Mouse (Mus musculus) gastrocnemius, postnatal 36 days (tissue): ENCODE measurements at regions not wholly inside any gene's neighbourhood (a gene's known extent, or its start where the extent isn't known, plus 50 kb on each side); places are given as distances from the start of the nearest gene placed in this dataset.
A peak's percentile ranks its signal among the peaks of the same experiment; 100 is the strongest.

Experiments used
- DNase-seq, 2 experiments: peaks; one replicate each; pipeline ENCODE4 v3.0.0; 2022
- intact Hi-C: fragments of 180-260 bp; cut with DNase I; formaldehyde crosslinking; loops from one replicate; pipeline ENCODE4 v1.15.1; 2025

DNA sequence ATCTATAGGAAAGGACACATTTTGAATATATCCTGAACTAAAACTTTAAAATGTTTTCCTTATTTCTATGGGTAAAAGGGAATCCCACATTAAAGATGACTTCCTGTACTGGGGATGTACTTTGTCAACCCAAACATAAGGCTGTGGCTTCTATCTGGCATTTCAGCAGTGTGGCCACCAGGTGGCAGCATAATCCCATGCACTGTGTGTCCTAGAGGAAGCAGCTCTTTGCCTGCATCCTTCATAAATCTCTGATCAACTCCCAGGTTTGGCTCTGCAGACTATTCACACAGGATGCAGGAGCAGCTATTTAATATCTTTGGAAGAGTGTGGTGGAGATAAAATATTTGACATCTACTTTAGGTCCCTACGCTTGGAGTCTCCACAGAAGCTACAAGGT, 59.1 kb downstream of the Bmp15 start:
- peak; percentile 20 to 25 for DNase-seq
- intact Hi-C loops = loop anchor here (5.0 kb wide), 1 partner anchor 261 kb away; no protein-coding TSS in a partner anchor

DNA sequence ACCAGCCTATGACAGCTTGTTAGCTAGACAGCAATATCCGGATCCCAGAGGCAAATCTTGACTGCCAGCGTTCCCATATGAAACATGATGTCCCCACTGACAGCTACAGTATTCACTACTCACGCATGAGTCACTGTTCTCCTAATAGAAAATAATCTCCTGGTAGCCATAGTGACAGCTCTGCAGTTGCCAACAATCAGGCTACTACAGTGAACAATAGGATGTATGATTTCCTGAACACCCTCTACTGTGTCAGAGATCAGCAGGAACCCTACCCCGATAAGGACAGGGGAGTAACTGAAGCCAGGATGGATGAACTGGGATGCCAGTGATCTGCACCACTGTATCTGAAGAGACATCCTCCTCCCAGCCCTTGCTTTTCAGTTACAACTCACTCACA, 62.0 kb downstream of the Bmp15 start:
- no peak for DNase-seq
- intact Hi-C loops = no loop called here

DNA sequence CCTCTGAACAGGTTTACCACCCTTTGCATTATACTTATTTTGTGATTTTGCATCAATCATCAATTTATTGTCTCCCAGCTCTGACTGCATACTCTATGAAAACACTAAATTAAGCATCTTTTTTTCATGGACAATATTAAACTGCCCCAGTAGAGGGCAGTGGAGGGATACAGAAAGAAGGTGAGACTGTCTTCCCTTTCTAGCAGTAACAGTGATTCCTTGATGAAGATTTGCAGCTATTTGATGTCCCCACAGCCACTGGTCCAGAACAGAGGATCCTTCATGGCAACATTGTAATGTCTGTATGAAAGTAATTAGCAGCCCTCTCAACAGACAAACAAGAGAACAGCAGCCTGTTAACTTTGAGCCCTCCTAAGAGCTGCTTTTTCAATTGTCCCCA, 66.5 kb downstream of the Bmp15 start:
- intact Hi-C loops = no loop called here
- no peak for DNase-seq

DNA sequence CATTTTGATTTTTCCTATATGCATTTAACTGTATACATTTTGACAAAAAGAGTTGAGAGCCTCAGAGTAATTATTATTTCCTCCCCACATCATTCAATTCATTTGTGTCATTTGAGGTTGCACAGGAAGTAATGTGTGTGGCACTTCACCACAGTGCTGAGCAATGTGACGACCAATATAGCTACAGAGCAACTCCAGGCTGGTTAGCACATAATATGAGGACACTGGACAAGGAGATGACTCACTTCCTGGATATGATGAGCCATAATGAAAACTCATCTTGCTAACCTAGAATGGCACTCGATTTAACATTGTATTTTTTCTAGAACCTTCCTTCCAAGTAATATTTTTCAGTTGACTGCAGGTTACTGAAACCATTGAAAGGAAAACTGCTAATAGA, 67.6 kb downstream of the Bmp15 start:
- no peak for DNase-seq
- intact Hi-C loops = no loop called here
